In genomic region chr2:71981896-71982295, GRCm38 (mm10) we compare ENCODE assay signal across 8 mouse cellular contexts. TPM values are rescaled to one million over a fixed set of nuclear protein-coding genes. Genes with fewer than 3 reads are reported as not detected.
DNase-seq lines count a peak whose midpoint lies in the region; ATAC-seq lines count a peak whose summit lies in the region.

No protein-coding gene starts in this region.

- H3K4me1 ChIP-seq in heart, embryonic 12.5 days (replicated peaks): no peaks in the 10 kb centered on the region; the same call in 1 of the 2 replicates
- 0 out of 2 replicates have a peak, but pooled peaks cover 7% of the 10 kb centered on the region for H3K4me1 ChIP-seq in forebrain, embryonic 12.5 days
- H3K4me1 ChIP-seq in limb, embryonic 12.5 days (replicated peaks): peaks cover 11% of the 10 kb centered on the region

- no peak overlapping the region; the same call in 1 of the 2 replicates for H3K4me3 ChIP-seq in heart, embryonic 12.5 days
- H3K4me3 ChIP-seq in forebrain, embryonic 12.5 days (replicated peaks): peak overlapping the region; percentile 63
- H3K4me3 ChIP-seq in limb, embryonic 12.5 days (replicated peaks): no peak overlapping the region

- no peaks in the 10 kb centered on the region for H3K9me3 ChIP-seq in heart, embryonic 12.5 days (replicated peaks)
- no peaks in the 10 kb centered on the region for H3K9me3 ChIP-seq in forebrain, embryonic 12.5 days
- H3K9me3 ChIP-seq in limb, embryonic 12.5 days: no peaks in the 10 kb centered on the region

- intact Hi-C loops in gastrocnemius, postnatal 36 days (cut with DNase I): no loop called here

- H3K36me3 ChIP-seq in heart, embryonic 12.5 days: no peaks in the 10 kb centered on the region
- no peaks in the 10 kb centered on the region for H3K36me3 ChIP-seq in forebrain, embryonic 12.5 days (replicated peaks)
- H3K36me3 ChIP-seq in limb, embryonic 12.5 days: no peaks in the 10 kb centered on the region

- ATAC-seq in heart, embryonic 12.5 days (ENCODE audit: insufficient number of reproducible peaks, low FRiP score): no peak
- no peak for ATAC-seq in forebrain, embryonic 12.5 days (ENCODE audit: low FRiP score)
- ATAC-seq in limb, embryonic 12.5 days (ENCODE audit: insufficient number of reproducible peaks, insufficient read depth, low FRiP score, low TSS enrichment, low read depth): no peak
- ATAC-seq in CD4-positive, CD25-positive, alpha-beta regulatory T cell, adult 4 months: no peak

- H3K9ac ChIP-seq in heart, embryonic 12.5 days: no peak overlapping the region
- no peak overlapping the region for H3K9ac ChIP-seq in forebrain, embryonic 12.5 days
- H3K9ac ChIP-seq in limb, embryonic 12.5 days (replicated peaks): no peak overlapping the region

- H3K4me2 ChIP-seq in heart, embryonic 12.5 days: peak overlapping the region; percentile 99
- peak overlapping the region; percentile 97 for H3K4me2 ChIP-seq in forebrain, embryonic 12.5 days
- peak overlapping the region; percentile 94 for H3K4me2 ChIP-seq in limb, embryonic 12.5 days

- 79% methylated on average over 6 of the region's 6 CpGs for WGBS in heart, embryonic 12.5 days
- WGBS in forebrain, embryonic 12.5 days: 72% methylated on average over 6 of the region's 6 CpGs
- 54% methylated on average over 6 of the region's 6 CpGs for WGBS in limb, embryonic 12.5 days

- peaks cover 27% of the 10 kb centered on the region for H3K27me3 ChIP-seq in heart, embryonic 12.5 days (replicated peaks)
- peaks cover 26% of the 10 kb centered on the region for H3K27me3 ChIP-seq in forebrain, embryonic 12.5 days
- H3K27me3 ChIP-seq in limb, embryonic 12.5 days: peaks cover 44% of the 10 kb centered on the region

- DNase-seq in heart, adult 8-10 months (ENCODE audit: low spot score): no peak
- DNase-seq in brain, adult 2 months (ENCODE audit: low read depth, low spot score): peak; percentile 78
- DNase-seq in gastrocnemius, postnatal 36 days: no peak
- DNase-seq in lung, postnatal 25 days (ENCODE audit: low spot score): no peak

- no peak overlapping the region for H3K27ac ChIP-seq in heart, embryonic 12.5 days (ENCODE audit: poor library complexity, severe bottlenecking)
- H3K27ac ChIP-seq in forebrain, embryonic 12.5 days: no peak overlapping the region
- H3K27ac ChIP-seq in limb, embryonic 12.5 days: no peak overlapping the region

RNA-seq across cellular contexts. Expression of gene Rapgef4, which starts 0.9 kb away (rescaled TPM):
- polyA plus RNA-seq in heart, embryonic 12.5 days (2016; fragmentation: Nextera tagmentation; extraction: Ambion mirVana): 5.2 and 5.3 TPM in 2 replicates
- 10 to 100 TPM; 35.0 to 50.5 (median 43.6) TPM for total RNA-seq in heart, adult 8-10 months (2022)
- polyA plus RNA-seq in forebrain, embryonic 12.5 days (2016; fragmentation: Nextera tagmentation; extraction: Ambion mirVana): 3.1 and 3.8 TPM in 2 replicates
- 2.1 and 2.7 TPM in 2 replicates for polyA plus RNA-seq in limb, embryonic 12.5 days (2016; fragmentation: Nextera tagmentation; extraction: Ambion mirVana)
- total RNA-seq in gastrocnemius, postnatal 36 days (2021): 1 to 10 TPM; 1.6 to 2.6 TPM
- 1 to 10 TPM; 4.0 to 8.2 TPM for polyA plus RNA-seq in CD4-positive, CD25-positive, alpha-beta regulatory T cell, adult 4 months (2017; shearing (Covaris generic))
